In genomic region chr4:58520531-58520930, GRCm38 (mm10) we compare ENCODE assay signal across 21 mouse cellular contexts.
"Had no signal": no experiment of that assay in that cellular context is flagged by ENCODE, and none has a peak within 500 bp of the region (broad histone marks: within the 10 kb centered on the region; RNA-seq: fewer than 3 reads in every experiment).

No protein-coding gene starts in this region.

- H3K4me1 ChIP-seq: hindbrain, embryonic 13.5 days; hindbrain, embryonic 15.5 days; liver, embryonic 12.5 days had no signal

- H3K4me2 ChIP-seq: heart, embryonic 12.5 days; hindbrain, embryonic 13.5 days; hindbrain, embryonic 15.5 days; kidney, embryonic 15.5 days; liver, embryonic 12.5 days had no signal

- DNase-seq: gastrocnemius, postnatal 14 days; gastrocnemius, postnatal 36 days; heart, adult 18-20 months; heart, postnatal 10 days; heart, postnatal 36 days; kidney, adult 11 months; kidney, adult 2 months; kidney, adult 9 months; kidney, postnatal 14 days; kidney, postnatal 4 days had no signal

- H3K9me3 ChIP-seq: heart, embryonic 10.5 days; heart, embryonic 12.5 days; hindbrain, embryonic 13.5 days; hindbrain, embryonic 15.5 days; kidney, embryonic 15.5 days; liver, embryonic 12.5 days had no signal

- H3K27ac ChIP-seq: heart, embryonic 10.5 days; hindbrain, embryonic 13.5 days; hindbrain, embryonic 15.5 days; hindbrain, postnatal 0 days; kidney, embryonic 15.5 days; kidney, postnatal 0 days; layer of hippocampus, adult 2 months; liver, embryonic 12.5 days; liver, embryonic 14.5 days had no signal

- H3K4me3 ChIP-seq: heart, embryonic 10.5 days; heart, embryonic 12.5 days; hindbrain, embryonic 13.5 days; hindbrain, embryonic 15.5 days; kidney, embryonic 15.5 days; layer of hippocampus, adult 2 months; liver, embryonic 12.5 days had no signal

- H3K36me3 ChIP-seq: heart, embryonic 10.5 days; heart, embryonic 12.5 days; hindbrain, embryonic 13.5 days; hindbrain, embryonic 15.5 days; kidney, embryonic 15.5 days; liver, embryonic 12.5 days had no signal

- H3K9ac ChIP-seq: heart, embryonic 12.5 days; hindbrain, embryonic 13.5 days; hindbrain, embryonic 15.5 days; kidney, embryonic 15.5 days; liver, embryonic 12.5 days; liver, embryonic 14.5 days had no signal

- ATAC-seq: hindbrain, postnatal 0 days; intestine, embryonic 16.5 days; liver, embryonic 12.5 days had no signal

- H3K27me3 ChIP-seq: heart, embryonic 12.5 days; hindbrain, embryonic 13.5 days; hindbrain, embryonic 15.5 days; kidney, embryonic 15.5 days; liver, embryonic 12.5 days had no signal
